Mouse (Mus musculus): ENCODE data around the gene Olfr1262. TPM values are rescaled to one million over a fixed set of nuclear protein-coding genes. Genes with fewer than 3 reads are reported as not detected.

Olfr1262 gene
- polyA plus RNA-seq (2015; fragmentation: Nextera tagmentation; extraction: Ambion mirVana): not detected in 2 replicates

DNA sequence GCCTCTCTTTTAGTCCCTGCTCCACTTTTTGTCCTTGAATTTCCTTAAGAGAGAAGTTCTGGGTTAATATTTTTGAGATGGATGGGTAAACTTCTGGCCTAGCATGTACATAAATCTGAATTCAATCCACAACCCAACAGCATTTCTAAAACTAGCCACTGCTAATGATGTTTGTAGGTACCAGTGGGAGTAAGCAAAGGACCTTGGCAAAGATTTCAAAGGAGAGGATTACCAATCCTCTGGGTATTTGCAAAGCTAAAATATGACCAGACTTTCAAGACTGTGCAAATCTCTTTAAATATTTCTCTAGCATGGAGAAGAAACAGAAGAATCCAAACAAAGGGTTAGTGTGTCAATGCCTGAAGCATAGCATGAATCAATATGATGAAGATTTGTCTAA is at the start of gene Olfr1262:
Gene Olfr1262, plus strand, starts transcription at position 301 of the 400 bp plus-strand sequence.
- Histone ChIP-seq H3K4me2 (ENCODE audit: low read length) (no peak within 1 kb of the TSS), H3K36me3 (ENCODE audit: control insufficient read depth, insufficient read depth) (no peaks in the 10 kb centered on the region), H3K9me3 (ENCODE audit: control insufficient read depth, low read length) (no peaks in the 10 kb centered on the region), H3K4me1 (replicated peaks; ENCODE audit: control insufficient read depth, insufficient read depth, low read length) (no peaks in the 10 kb centered on the region), H3K27me3 (replicated peaks; ENCODE audit: control insufficient read depth, insufficient read depth, low read length) (no peaks in the 10 kb centered on the region), H3K9ac (replicated peaks; ENCODE audit: low read depth, low read length) (no peak within 1 kb of the TSS), H3K4me3 (replicated peaks; ENCODE audit: low read length) (no peak within 1 kb of the TSS), H3K27ac (ENCODE audit: low read length) (no peak within 1 kb of the TSS)
- no peak for ATAC-seq

DNA sequence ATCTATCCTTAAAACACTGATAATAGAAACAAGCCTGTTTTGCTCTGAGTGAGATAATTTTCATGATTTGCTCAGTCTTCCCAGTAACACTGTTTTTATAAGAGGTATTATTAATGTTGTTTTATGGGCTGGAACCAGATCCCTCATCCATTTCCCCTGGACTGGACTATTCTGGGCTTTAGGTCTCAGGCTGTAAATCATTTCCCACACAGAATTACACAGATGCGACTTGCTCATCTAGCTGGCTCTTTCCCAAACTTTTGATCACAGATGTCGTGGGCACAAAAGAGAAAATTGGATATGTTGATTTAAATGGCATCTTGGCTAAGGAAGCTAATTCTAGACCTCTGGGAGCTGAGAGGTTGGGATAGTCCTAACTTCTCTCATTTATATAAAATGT is 25.8 kb upstream of the Olfr1262 start, which contains the start of gene Olfr1260:
Gene Olfr1260, plus strand, starts transcription at position 157 of the 400 bp plus-strand sequence.
- Histone ChIP-seq H3K9ac (replicated peaks; ENCODE audit: low read depth, low read length) (no peak within 1 kb of the TSS), H3K27me3 (replicated peaks; ENCODE audit: control insufficient read depth, insufficient read depth, low read length) (no peaks in the 10 kb centered on the region), H3K27ac (ENCODE audit: low read length) (no peak within 1 kb of the TSS), H3K4me2 (ENCODE audit: low read length) (no peak within 1 kb of the TSS), H3K36me3 (ENCODE audit: control insufficient read depth, insufficient read depth) (no peaks in the 10 kb centered on the region), H3K4me3 (replicated peaks; ENCODE audit: low read length) (no peak within 1 kb of the TSS), H3K4me1 (replicated peaks; ENCODE audit: control insufficient read depth, insufficient read depth, low read length) (no peaks in the 10 kb centered on the region), H3K9me3 (ENCODE audit: control insufficient read depth, low read length) (no peaks in the 10 kb centered on the region)
- WGBS: 44% methylated on average over 2 of the region's 2 CpGs
- no peak for ATAC-seq

DNA sequence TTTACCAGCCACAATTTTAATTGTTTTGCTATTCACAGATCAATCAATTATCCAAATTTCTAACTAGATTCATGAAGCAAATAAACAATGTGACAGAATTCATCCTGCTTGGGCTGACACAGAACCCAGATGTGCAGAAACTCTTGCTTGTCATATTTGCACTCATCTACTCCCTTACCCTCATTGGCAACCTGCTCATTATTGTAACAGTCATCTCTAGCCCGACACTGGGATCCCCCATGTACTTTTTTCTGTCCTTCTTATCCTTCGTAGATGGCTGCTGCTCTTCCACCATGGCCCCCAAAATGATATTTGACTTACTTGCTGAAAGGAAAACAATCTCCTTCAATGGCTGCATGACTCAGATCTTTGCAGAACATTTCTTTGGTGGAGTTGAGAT is 22.2 kb upstream of the Olfr1262 start:
- H3K36me3 ChIP-seq (ENCODE audit: control insufficient read depth, insufficient read depth): no peaks in the 10 kb centered on the region
- H3K27ac ChIP-seq (ENCODE audit: low read length): no peak overlapping the region
- WGBS: 81% methylated on average over 2 of the region's 2 CpGs
- no peak for ATAC-seq
- H3K27me3 ChIP-seq (replicated peaks; ENCODE audit: control insufficient read depth, insufficient read depth, low read length): no peaks in the 10 kb centered on the region
- H3K4me2 ChIP-seq (ENCODE audit: low read length): no peak overlapping the region
- no peak overlapping the region for H3K9ac ChIP-seq (replicated peaks; ENCODE audit: low read depth, low read length)
- no peaks in the 10 kb centered on the region for H3K4me1 ChIP-seq (replicated peaks; ENCODE audit: control insufficient read depth, insufficient read depth, low read length)
- H3K4me3 ChIP-seq (replicated peaks; ENCODE audit: low read length): no peak overlapping the region
- H3K9me3 ChIP-seq (ENCODE audit: control insufficient read depth, low read length): no peaks in the 10 kb centered on the region

DNA sequence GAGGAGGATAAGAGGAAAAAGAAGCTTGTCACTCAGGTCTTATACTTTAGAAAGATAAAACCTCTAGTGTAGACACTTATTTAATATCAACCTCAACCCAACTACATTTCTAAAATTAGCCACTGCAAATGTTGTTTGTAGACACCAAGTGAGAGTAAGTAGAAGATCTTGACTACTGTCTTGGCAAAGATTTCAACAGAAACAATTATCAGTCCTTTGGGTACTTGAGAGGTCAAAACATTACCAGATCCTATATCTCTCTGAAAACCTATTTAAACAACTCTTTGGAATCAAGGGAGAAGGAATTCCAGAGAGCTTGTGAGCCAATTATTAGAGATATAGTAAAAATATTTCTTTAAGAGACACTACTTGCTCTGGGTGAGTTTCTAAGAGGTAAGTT is 9.0 kb upstream of the Olfr1262 start, which contains the start of gene Olfr1261:
Gene Olfr1261, plus strand, starts transcription at position 301 of the 400 bp plus-strand sequence.
- Histone ChIP-seq H3K9ac (replicated peaks; ENCODE audit: low read depth, low read length) (no peak within 1 kb of the TSS), H3K27me3 (replicated peaks; ENCODE audit: control insufficient read depth, insufficient read depth, low read length) (no peaks in the 10 kb centered on the region), H3K36me3 (ENCODE audit: control insufficient read depth, insufficient read depth) (no peaks in the 10 kb centered on the region), H3K4me1 (replicated peaks; ENCODE audit: control insufficient read depth, insufficient read depth, low read length) (no peaks in the 10 kb centered on the region), H3K9me3 (ENCODE audit: control insufficient read depth, low read length) (no peaks in the 10 kb centered on the region), H3K4me2 (ENCODE audit: low read length) (no peak within 1 kb of the TSS), H3K4me3 (replicated peaks; ENCODE audit: low read length) (no peak within 1 kb of the TSS), H3K27ac (ENCODE audit: low read length) (no peak within 1 kb of the TSS)
- ATAC-seq: no peak

DNA sequence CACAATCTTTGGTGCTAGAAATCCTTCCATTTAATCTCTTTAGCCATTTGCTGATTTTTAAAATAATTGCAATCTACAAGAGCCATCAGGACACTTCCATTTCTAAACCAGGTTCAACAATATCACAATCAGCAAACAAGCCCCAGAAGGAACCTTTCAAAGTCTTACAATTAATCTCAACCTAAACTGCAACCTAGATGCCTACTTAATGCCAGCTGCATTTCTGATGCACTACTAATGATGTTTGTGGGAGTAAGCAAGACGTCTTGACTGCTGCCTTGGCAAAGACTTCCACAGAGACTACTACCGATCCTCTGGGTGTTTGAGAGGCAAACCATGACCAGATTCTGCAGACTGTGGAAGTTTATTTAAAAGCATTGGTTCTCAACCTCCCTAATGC is 11.9 kb downstream of the Olfr1262 start, which contains the start of gene Olfr1263:
Gene Olfr1263, plus strand, starts transcription at position 301 of the 400 bp plus-strand sequence.
- Histone ChIP-seq H3K9me3 (ENCODE audit: control insufficient read depth, low read length) (no peaks in the 10 kb centered on the region), H3K4me1 (replicated peaks; ENCODE audit: control insufficient read depth, insufficient read depth, low read length) (no peaks in the 10 kb centered on the region), H3K9ac (replicated peaks; ENCODE audit: low read depth, low read length) (no peak within 1 kb of the TSS), H3K36me3 (ENCODE audit: control insufficient read depth, insufficient read depth) (no peaks in the 10 kb centered on the region), H3K4me3 (replicated peaks; ENCODE audit: low read length) (no peak within 1 kb of the TSS), H3K27me3 (replicated peaks; ENCODE audit: control insufficient read depth, insufficient read depth, low read length) (no peaks in the 10 kb centered on the region), H3K27ac (ENCODE audit: low read length) (no peak within 1 kb of the TSS), H3K4me2 (ENCODE audit: low read length) (no peak within 1 kb of the TSS)
- no peak for ATAC-seq
- whole genome bisulfite sequencing: 72% methylated on average over 2 of the region's 2 CpGs

DNA sequence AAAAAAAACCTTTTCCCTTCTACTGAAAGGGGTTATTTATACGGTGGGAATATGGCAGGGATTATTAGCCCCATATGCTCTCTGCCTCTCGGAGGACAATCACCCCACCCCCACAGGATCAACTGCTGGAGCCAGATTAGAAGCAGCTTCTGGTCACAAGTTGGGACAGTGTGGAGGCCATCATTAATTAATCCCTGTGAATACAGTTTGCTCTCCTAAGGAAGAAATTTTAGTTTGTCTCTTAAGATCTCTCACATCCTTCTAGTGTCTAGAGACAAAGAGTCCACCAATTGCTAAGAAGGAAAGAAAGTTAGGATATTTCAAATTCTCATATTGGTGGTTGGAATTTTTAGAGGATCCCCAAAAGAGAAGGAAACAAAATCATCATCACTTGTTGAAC is 25.5 kb downstream of the Olfr1262 start, which contains the start of gene Olfr1264:
Gene Olfr1264, minus strand, starts transcription at position 101 of the 400 bp plus-strand sequence.
- Histone ChIP-seq H3K36me3 (ENCODE audit: control insufficient read depth, insufficient read depth) (no peaks in the 10 kb centered on the region), H3K9me3 (ENCODE audit: control insufficient read depth, low read length) (no peaks in the 10 kb centered on the region), H3K4me3 (replicated peaks; ENCODE audit: low read length) (no peak within 1 kb of the TSS), H3K4me2 (ENCODE audit: low read length) (no peak within 1 kb of the TSS), H3K9ac (replicated peaks; ENCODE audit: low read depth, low read length) (no peak within 1 kb of the TSS), H3K27ac (ENCODE audit: low read length) (no peak within 1 kb of the TSS), H3K4me1 (replicated peaks; ENCODE audit: control insufficient read depth, insufficient read depth, low read length) (no peaks in the 10 kb centered on the region), H3K27me3 (replicated peaks; ENCODE audit: control insufficient read depth, insufficient read depth, low read length) (no peaks in the 10 kb centered on the region)
- no peak for ATAC-seq
- 69% methylated on average over 2 of the region's 2 CpGs for WGBS

DNA sequence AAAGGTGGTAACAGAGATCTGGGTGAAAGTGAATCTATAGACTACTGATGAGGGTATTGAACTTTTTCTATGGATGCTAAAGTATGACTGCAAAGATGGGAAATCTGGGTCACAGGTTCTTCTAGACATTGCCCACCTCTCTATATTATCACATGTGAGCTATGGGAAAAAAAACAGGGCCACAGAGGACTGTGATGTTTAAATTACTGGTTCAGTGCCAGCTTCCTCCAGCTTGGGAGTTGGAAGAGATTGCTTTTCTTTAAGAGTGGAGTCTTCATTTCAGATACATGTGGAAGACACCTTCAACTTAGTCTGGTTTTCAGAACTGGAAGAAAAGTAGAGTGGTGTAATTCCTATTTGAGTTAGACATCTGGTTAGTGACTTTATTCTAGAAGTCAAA is 35.1 kb downstream of the Olfr1262 start, which contains the start of gene Olfr1265:
Gene Olfr1265, plus strand, starts transcription at position 301 of the 400 bp plus-strand sequence.
- Histone ChIP-seq H3K27ac (ENCODE audit: low read length) (no peak within 1 kb of the TSS), H3K4me3 (replicated peaks; ENCODE audit: low read length) (no peak within 1 kb of the TSS), H3K4me2 (ENCODE audit: low read length) (no peak within 1 kb of the TSS), H3K9ac (replicated peaks; ENCODE audit: low read depth, low read length) (no peak within 1 kb of the TSS), H3K9me3 (ENCODE audit: control insufficient read depth, low read length) (no peaks in the 10 kb centered on the region), H3K4me1 (replicated peaks; ENCODE audit: control insufficient read depth, insufficient read depth, low read length) (no peaks in the 10 kb centered on the region), H3K27me3 (replicated peaks; ENCODE audit: control insufficient read depth, insufficient read depth, low read length) (no peaks in the 10 kb centered on the region), H3K36me3 (ENCODE audit: control insufficient read depth, insufficient read depth) (no peaks in the 10 kb centered on the region)
- no peak for ATAC-seq

Other genes starting within 250 kb of the Olfr1262 start
- gene Olfr1253, start 243.1 kb upstream of the Olfr1262 start, polyA plus RNA-seq (2015; fragmentation: Nextera tagmentation; extraction: Ambion mirVana): not detected in 2 replicates
- not detected in 2 replicates for gene Olfr1254, start 206.5 kb upstream of the Olfr1262 start, polyA plus RNA-seq (2015; fragmentation: Nextera tagmentation; extraction: Ambion mirVana)
- not detected in 2 replicates for gene Olfr1255, start 188.1 kb upstream of the Olfr1262 start, polyA plus RNA-seq (2015; fragmentation: Nextera tagmentation; extraction: Ambion mirVana)
- gene Olfr1256, start 158.6 kb upstream of the Olfr1262 start, polyA plus RNA-seq (2015; fragmentation: Nextera tagmentation; extraction: Ambion mirVana): not detected in 2 replicates
- not detected in 2 replicates for gene Olfr48, start 151.9 kb upstream of the Olfr1262 start, polyA plus RNA-seq (2015; fragmentation: Nextera tagmentation; extraction: Ambion mirVana)
- not detected in 2 replicates for gene Olfr1257, start 121.7 kb upstream of the Olfr1262 start, polyA plus RNA-seq (2015; fragmentation: Nextera tagmentation; extraction: Ambion mirVana)
- gene Olfr1258, start 72.8 kb upstream of the Olfr1262 start, polyA plus RNA-seq (2015; fragmentation: Nextera tagmentation; extraction: Ambion mirVana): not detected in 2 replicates
- gene Olfr1259, start 51.5 kb upstream of the Olfr1262 start, polyA plus RNA-seq (2015; fragmentation: Nextera tagmentation; extraction: Ambion mirVana): not detected in 2 replicates
- gene Olfr1260, start 25.8 kb upstream of the Olfr1262 start, polyA plus RNA-seq (2015; fragmentation: Nextera tagmentation; extraction: Ambion mirVana): not detected in 2 replicates
- not detected in 2 replicates for gene Olfr1261, start 8.9 kb upstream of the Olfr1262 start, polyA plus RNA-seq (2015; fragmentation: Nextera tagmentation; extraction: Ambion mirVana)
- not detected in 2 replicates for gene Olfr1263, start 12.0 kb downstream of the Olfr1262 start, polyA plus RNA-seq (2015; fragmentation: Nextera tagmentation; extraction: Ambion mirVana)
- not detected in 2 replicates for gene Olfr1264, start 25.4 kb downstream of the Olfr1262 start, polyA plus RNA-seq (2015; fragmentation: Nextera tagmentation; extraction: Ambion mirVana)
- not detected in 2 replicates for gene Olfr1265, start 35.2 kb downstream of the Olfr1262 start, polyA plus RNA-seq (2015; fragmentation: Nextera tagmentation; extraction: Ambion mirVana)
- not detected in 2 replicates for gene Olfr140, start 63.4 kb downstream of the Olfr1262 start, polyA plus RNA-seq (2015; fragmentation: Nextera tagmentation; extraction: Ambion mirVana)
- not detected in 2 replicates for gene Olfr1269, start 121.3 kb downstream of the Olfr1262 start, polyA plus RNA-seq (2015; fragmentation: Nextera tagmentation; extraction: Ambion mirVana)
- 0.19 TPM in 1 of 2 replicates, not detected in the other for gene Olfr32, start 142.2 kb downstream of the Olfr1262 start, polyA plus RNA-seq (2015; fragmentation: Nextera tagmentation; extraction: Ambion mirVana)
- not detected in 2 replicates for gene Olfr1270, start 152.9 kb downstream of the Olfr1262 start, polyA plus RNA-seq (2015; fragmentation: Nextera tagmentation; extraction: Ambion mirVana)
- not detected in 2 replicates for gene Olfr1506, start 224.3 kb downstream of the Olfr1262 start, polyA plus RNA-seq (2015; fragmentation: Nextera tagmentation; extraction: Ambion mirVana)

Data from forebrain, embryonic 16.5 days (tissue).